ENCODE assay signal across 11 mouse cellular contexts in the genomic region with DNA sequence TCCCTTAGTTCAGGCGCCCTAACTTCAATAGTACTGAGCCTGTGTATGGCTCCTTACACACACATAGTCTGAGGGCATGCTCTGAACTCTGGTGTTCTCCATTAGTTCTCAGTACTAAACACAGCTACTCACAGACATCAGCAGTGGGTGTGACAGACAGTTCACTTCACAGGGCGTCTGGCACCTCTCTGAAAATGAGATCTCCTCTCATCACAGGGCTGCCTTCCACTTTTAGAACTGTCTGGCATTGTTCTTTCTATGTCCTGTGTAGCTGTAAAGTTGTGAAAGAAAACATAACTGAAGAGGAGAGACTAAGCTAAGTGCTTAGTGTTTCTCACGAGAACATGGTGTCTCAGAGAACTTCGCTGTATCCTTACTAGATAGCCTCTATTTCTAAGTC.
"Had no signal": no experiment of that assay in that cellular context is flagged by ENCODE, and none has a peak within 500 bp of the region (broad histone marks: within the 10 kb centered on the region; RNA-seq: fewer than 3 reads in every experiment).

No protein-coding gene starts in this region.

- DNase-seq: retina, postnatal 1 day; right cerebral cortex, postnatal 14 days; right cerebral cortex, postnatal 25 days; right cerebral cortex, postnatal 4 days; spleen, adult 18-20 months; thymus, adult 18-20 months; thymus, adult 2 months; thymus, postnatal 14 days; thymus, postnatal 25 days; thymus, postnatal 36 days; thymus, postnatal 4 days had no signal
